Mouse (Mus musculus) ES-E14 (cell line): Measurements from ENCODE around the gene Fcor. TPM values are rescaled to one million over a fixed set of nuclear protein-coding genes. Genes with fewer than 3 reads are reported as not detected.

Source experiments
- DNase-seq: peaks from one replicate; pipeline ENCODE4 v3.0.0-alpha.2; 2013; ENCODE audit warnings: low read depth, low spot score
- H3K27ac ChIP-seq: 2 replicates; pipeline ENCODE4 v1.5.1; 2012; ENCODE audit warnings: low read depth, mild to moderate bottlenecking, low read length, moderate library complexity, mixed read lengths; ENCODE audit not compliant: poor library complexity, insufficient read depth, severe bottlenecking
- H3K36me3 ChIP-seq: 2 replicates; pipeline ENCODE4 v1.6.1; 2012; ENCODE audit warnings: mild to moderate bottlenecking, low read length, moderate library complexity, mixed read lengths; ENCODE audit not compliant: control insufficient read depth, poor library complexity, insufficient read depth, severe bottlenecking
- H3K4me1 ChIP-seq, 2 experiments: fragments of 150-350 bp in 1 of 2; sonication (generic) in 1 of 2; 2 replicates each; pipeline ENCODE4 v1.6.1; 2012; ENCODE audit warnings: low read length in 2 of 2, mild to moderate bottlenecking in 1 of 2, mixed read lengths in 1 of 2; ENCODE audit not compliant: control insufficient read depth in 2 of 2, insufficient read depth in 2 of 2, poor library complexity in 1 of 2
- H3K4me3 ChIP-seq, 2 experiments: fragments of 150-350 bp in 1 of 2; sonication (generic) in 1 of 2; 2 replicates each; pipeline ENCODE4 v1.5.1; 2012; ENCODE audit warnings: low read length in 2 of 2, low read depth in 1 of 2, mild to moderate bottlenecking in 1 of 2, mixed read lengths in 1 of 2; ENCODE audit not compliant: insufficient read depth in 1 of 2, poor library complexity in 1 of 2, severe bottlenecking in 1 of 2
- H3K9ac ChIP-seq: 2 replicates; pipeline ENCODE4 v1.6.1; 2012; ENCODE audit warnings: low read depth, mild to moderate bottlenecking, low read length, mixed read lengths; ENCODE audit not compliant: poor library complexity, insufficient read depth, severe bottlenecking
- H3K9me3 ChIP-seq: fragments of 150-350 bp; sonication (generic); 2 replicates; pipeline ENCODE4 v1.6.1; 2012; ENCODE audit warnings: low read depth, mild to moderate bottlenecking, low read length; ENCODE audit not compliant: control insufficient read depth, insufficient read depth
- CHD2 ChIP-seq: IDR thresholded peaks from 2 replicates; pipeline ENCODE4 v1.6.1; 2014; ENCODE audit warnings: mild to moderate bottlenecking, low read depth, low read length, inconsistent platforms
- HCFC1 ChIP-seq: IDR thresholded peaks from 2 replicates; pipeline ENCODE4 v1.6.1; 2012; ENCODE audit warnings: low read length, inconsistent platforms, borderline replicate concordance; ENCODE audit not compliant: insufficient read depth
- MAFK ChIP-seq: IDR thresholded peaks from 2 replicates; pipeline ENCODE4 v1.6.1; 2014; ENCODE audit warnings: mild to moderate bottlenecking, low read depth, low read length, inconsistent platforms; ENCODE audit not compliant: insufficient read depth
- ZC3H11A ChIP-seq: IDR thresholded peaks from 2 replicates; pipeline ENCODE4 v1.6.1; 2012; ENCODE audit warnings: low read depth, mild to moderate bottlenecking, inconsistent platforms, low read length, borderline replicate concordance
- ZNF384 ChIP-seq: IDR thresholded peaks from 2 replicates; pipeline ENCODE4 v1.6.1; 2012; ENCODE audit warnings: low read depth, low read length, inconsistent platforms
- in situ Hi-C, 2 experiments: fragments of 600-800 bp; cut with MboI; formaldehyde crosslinking; loops; one replicate each; pipeline ENCODE4 v1.15.1; 2025; ENCODE audit warnings: low sequenced_read_pairs in 2 of 2, inconsistent platforms in 1 of 2; ENCODE audit not compliant: unreplicated experiment in 2 of 2
- total RNA-seq: library from RNA; depleted of rRNA; stranded (reverse); fragments of 300-350 nt; gene quantifications from 2 replicates; pipeline ENCODE4 v1.2.3, GENCODE M21; 2012

The Fcor gene
- total RNA-seq, 1 experiment = 11.6 TPM

DNA sequence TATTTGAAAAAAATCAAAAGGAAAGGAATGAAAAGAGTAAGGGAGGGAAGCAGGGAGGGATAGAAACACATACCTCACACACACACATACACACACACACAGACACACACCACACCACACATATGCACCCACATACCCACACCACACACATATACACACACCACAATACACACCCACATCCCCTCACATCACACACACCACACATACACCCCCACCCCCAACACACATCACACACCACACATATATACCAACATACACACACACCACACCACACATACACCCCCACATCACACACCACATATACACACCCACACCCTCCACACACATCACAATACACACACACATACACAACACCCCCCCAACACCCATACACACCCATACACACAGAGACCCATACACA lies 12.4 kb upstream of the Fcor start:
- 0 out of 4 replicates have a peak, but pooled peaks cover 0 to under 1% of the 10 kb centered on the region in 2 experiments for H3K4me1 ChIP-seq
- no peak for DNase-seq
- H3K9ac ChIP-seq = no peak overlapping the region
- H3K27ac ChIP-seq = no peak overlapping the region
- no peak for TF ChIP-seq ZNF384
- TF ChIP-seq ZC3H11A = no peak
- no peak for TF ChIP-seq CHD2
- TF ChIP-seq HCFC1 = no peak
- no peak for TF ChIP-seq MAFK
- H3K9me3 ChIP-seq = no peaks in the 10 kb centered on the region
- peaks cover 5% of the 10 kb centered on the region for H3K36me3 ChIP-seq
- in situ Hi-C loops = no loop called here
- H3K4me3 ChIP-seq = no peak overlapping the region

DNA sequence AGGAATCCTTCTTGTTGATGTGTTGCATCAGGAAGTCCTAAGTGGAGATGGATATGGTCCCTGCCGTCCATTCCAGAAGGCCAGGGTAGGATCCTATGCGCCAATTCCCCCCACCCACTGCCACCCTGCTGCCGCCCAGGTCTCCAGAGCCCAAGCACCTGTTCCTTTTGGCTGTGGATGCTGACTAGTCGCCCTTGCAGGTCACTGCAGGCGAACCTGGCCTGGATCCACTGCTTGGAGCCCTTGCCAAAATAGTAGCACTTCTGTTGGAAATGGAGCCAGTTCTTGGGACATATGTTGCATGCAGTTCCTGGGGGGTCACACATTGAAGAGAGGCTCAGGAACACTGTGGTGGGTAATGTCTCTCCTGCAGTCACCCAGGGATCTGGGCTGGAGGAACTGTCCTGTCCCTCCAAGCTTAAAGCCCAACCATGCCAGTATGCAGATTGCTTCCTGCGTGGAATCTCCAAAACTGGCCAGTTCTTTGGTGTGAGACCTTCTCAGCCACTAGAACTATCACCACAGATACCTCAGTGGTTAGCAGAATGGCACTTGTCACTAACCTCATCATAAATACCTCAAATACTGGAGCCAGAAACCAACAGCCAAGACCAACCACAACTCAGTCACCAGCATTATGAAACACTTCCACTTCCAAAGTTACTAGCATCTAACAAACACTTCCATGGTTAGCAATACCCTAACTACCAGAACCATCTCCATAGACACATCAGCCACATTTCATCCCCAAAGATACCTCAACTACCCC lies 11.4 kb upstream of the Fcor start:
- H3K9me3 ChIP-seq = no peaks in the 10 kb centered on the region
- no peak overlapping the region for H3K9ac ChIP-seq
- peaks cover 10% of the 10 kb centered on the region for H3K36me3 ChIP-seq
- TF ChIP-seq MAFK (no peak), ZC3H11A (no peak), CHD2 (no peak), HCFC1 (no peak), ZNF384 (no peak)
- no peak overlapping the region for H3K4me3 ChIP-seq
- in situ Hi-C loops = no loop called here
- H3K4me1 ChIP-seq = peaks cover 0 to 4% of the 10 kb centered on the region in 2 experiments; a peak in 1 of 4 replicates
- DNase-seq = no peak
- no peak overlapping the region for H3K27ac ChIP-seq

DNA sequence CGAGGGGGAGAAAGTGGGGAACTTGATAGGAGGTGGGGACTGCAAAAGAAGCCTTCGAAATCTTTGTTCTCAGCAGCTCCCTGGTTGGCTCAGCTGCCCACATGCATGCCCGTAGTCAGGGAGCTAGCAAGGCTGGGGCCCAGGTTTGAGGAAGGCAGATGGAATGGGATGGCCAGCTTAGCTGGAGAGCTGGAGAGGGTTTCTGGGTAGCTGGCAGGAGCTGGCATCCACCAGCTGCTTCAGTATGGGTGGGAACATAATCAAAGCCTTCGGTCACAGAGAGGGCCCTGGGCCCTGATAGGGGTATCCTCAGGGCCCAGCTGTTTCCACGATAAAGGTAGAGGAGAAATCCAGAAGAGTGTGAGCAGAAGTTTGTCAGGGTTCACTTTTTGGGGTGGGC lies 10.3 kb upstream of the Fcor start:
- H3K4me1 ChIP-seq = peaks cover 3 to 4% of the 10 kb centered on the region in 2 experiments; a peak in 2 of 4 replicates
- no peak for DNase-seq
- no peak overlapping the region for H3K4me3 ChIP-seq
- no peaks in the 10 kb centered on the region for H3K9me3 ChIP-seq
- H3K27ac ChIP-seq = no peak overlapping the region
- peaks cover 10% of the 10 kb centered on the region for H3K36me3 ChIP-seq
- no peak overlapping the region for H3K9ac ChIP-seq
- in situ Hi-C loops = no loop called here
- TF ChIP-seq ZC3H11A (no peak), HCFC1 (no peak), MAFK (no peak), CHD2 (no peak), ZNF384 (no peak)

- no peak overlapping the region for H3K9ac ChIP-seq
- no peak for TF ChIP-seq ZC3H11A
- no peak for TF ChIP-seq ZNF384
- no peak for TF ChIP-seq MAFK
- TF ChIP-seq HCFC1 = no peak
- TF ChIP-seq CHD2 = no peak
- H3K9me3 ChIP-seq = no peaks in the 10 kb centered on the region
- in situ Hi-C loops = loop anchor here in 1 of 2 experiments (10.0 kb wide), 1 partner anchor 395 kb away; no protein-coding TSS in a partner anchor
- peaks cover 4 to 5% of the 10 kb centered on the region in 2 experiments; a peak in 3 of 4 replicates for H3K4me1 ChIP-seq
- no peak overlapping the region for H3K27ac ChIP-seq
- no peak for DNase-seq
- H3K36me3 ChIP-seq = peaks cover 10% of the 10 kb centered on the region
- H3K4me3 ChIP-seq = peak overlapping the region in 1 of 2 experiments; percentile 65; a peak in 3 of 4 replicates
Observed at GRCm38 (mm10) chr8:3679656-3680055, 7.5 kb upstream of the Fcor start.
